Mouse (Mus musculus) skeletal muscle tissue, postnatal 0 days (tissue): ENCODE measurements around the gene 4931409K22Rik. TPM values are rescaled to one million over a fixed set of nuclear protein-coding genes. Genes with fewer than 3 reads are reported as not detected.
A peak's percentile ranks its signal among the peaks of the same experiment; 100 is the strongest.

ENCODE experiments used
- microRNA counts: library from miRNA; unstranded; fragments of <30 nt; microRNA quantifications from one replicate; lab custom pipeline; 2015
- microRNA-seq, 2 experiments: library from miRNA; unstranded; fragments of <30 nt; microRNA quantifications; one replicate each; pipeline ENCODE4; 2016
- polyA plus RNA-seq: library from polyadenylated mRNA; unstranded; fragments of >200 nt; fragmentation: Nextera tagmentation; extraction: Ambion mirVana; gene quantifications from 2 replicates; pipeline ENCODE4 v1.2.1, GENCODE M21; 2015

4931409K22Rik gene
- 0.04 TPM in 1 of 2 replicates, not detected in the other for polyA plus RNA-seq

GRCm38 (mm10) chr5:24556709-24557108 is at the start of gene 4931409K22Rik:
TSS of gene 4931409K22Rik (minus strand) at chr5:24556809.

GRCm38 (mm10) chr5:24586547-24587199 is 30.1 kb upstream of the 4931409K22Rik start, which contains the start of gene Chpf2:
TSS of gene Chpf2 (plus strand) at chr5:24586741.

GRCm38 (mm10) chr5:24577183-24577929 is 20.7 kb upstream of the 4931409K22Rik start, which contains the start of gene Abcf2:
TSS of gene Abcf2 (minus strand) at chr5:24577467.

GRCm38 (mm10) chr5:24540387-24541143 is 16.0 kb downstream of the 4931409K22Rik start, which contains the start of gene Asb10:
TSS of gene Asb10 (minus strand) at chr5:24540978.

GRCm38 (mm10) chr5:24526889-24527230 is 29.7 kb downstream of the 4931409K22Rik start, which contains the start of gene Gbx1:
TSS of gene Gbx1 (minus strand) at chr5:24527202.

MicroRNA genes within 50 kb of the gene (microRNA counts, 519-probe panel; counts per million panel counts)
- microRNA mmu-miR-671-3p (lab: Ali Mortazavi, UCI): 296 counts per million, percentile 58 among the panel's probes with 10 or more counts
- 296 counts per million, percentile 58 among the panel's probes with 10 or more counts for microRNA mmu-miR-671-5p (lab: Ali Mortazavi, UCI)

Small RNA genes within 50 kb of the gene (microRNA-seq; reads per million reads assigned to microRNA genes)
- 82.6 to 113 reads per million in 2 experiments for gene Mir671

Other genes with a start within 250 kb of the 4931409K22Rik start
- gene Kcnh2, start 205.2 kb downstream of the 4931409K22Rik start, polyA plus RNA-seq: 8.1 and 9.1 TPM in 2 replicates
- gene Nos3, start 192.0 kb downstream of the 4931409K22Rik start, polyA plus RNA-seq: 5.7 and 7.6 TPM in 2 replicates
- gene Atg9b, start 164.7 kb downstream of the 4931409K22Rik start, polyA plus RNA-seq: 0.95 and 1.6 TPM in 2 replicates
- 38.2 and 38.4 TPM in 2 replicates for gene Abcb8, start 163.1 kb downstream of the 4931409K22Rik start, polyA plus RNA-seq
- 0.17 and 0.22 TPM in 2 replicates for gene Asic3, start 143.4 kb downstream of the 4931409K22Rik start, polyA plus RNA-seq
- 25.7 and 28.3 TPM in 2 replicates for gene Cdk5, start 133.3 kb downstream of the 4931409K22Rik start, polyA plus RNA-seq
- 13.1 and 15.1 TPM in 2 replicates for gene Slc4a2, start 133.0 kb downstream of the 4931409K22Rik start, polyA plus RNA-seq
- 149 and 150 TPM in 2 replicates for gene Fastk, start 111.5 kb downstream of the 4931409K22Rik start, polyA plus RNA-seq
- 12.3 and 12.7 TPM in 2 replicates for gene Tmub1, start 109.0 kb downstream of the 4931409K22Rik start, polyA plus RNA-seq
- gene Agap3, start 104.6 kb downstream of the 4931409K22Rik start, polyA plus RNA-seq: 25.8 and 29.3 TPM in 2 replicates
- gene Gbx1, start 29.6 kb downstream of the 4931409K22Rik start, polyA plus RNA-seq: not detected in 2 replicates
- gene Asb10, start 15.8 kb downstream of the 4931409K22Rik start, polyA plus RNA-seq: 14.7 and 14.9 TPM in 2 replicates
- 53.7 and 54.0 TPM in 2 replicates for gene Abcf2, start 20.7 kb upstream of the 4931409K22Rik start, polyA plus RNA-seq
- 18.3 and 20.0 TPM in 2 replicates for gene Chpf2, start 29.9 kb upstream of the 4931409K22Rik start, polyA plus RNA-seq
- 56.4 and 71.2 TPM in 2 replicates for gene Smarcd3, start 67.6 kb upstream of the 4931409K22Rik start, polyA plus RNA-seq
- gene Nub1, start 128.7 kb upstream of the 4931409K22Rik start, polyA plus RNA-seq: 22.5 and 22.8 TPM in 2 replicates
- 2.6 and 3.0 TPM in 2 replicates for gene Wdr86, start 173.9 kb upstream of the 4931409K22Rik start, polyA plus RNA-seq
- gene Crygn, start 201.2 kb upstream of the 4931409K22Rik start, polyA plus RNA-seq: 1.6 and 1.8 TPM in 2 replicates